Mouse (Mus musculus): ENCODE data around the gene Diexf.

DNA sequence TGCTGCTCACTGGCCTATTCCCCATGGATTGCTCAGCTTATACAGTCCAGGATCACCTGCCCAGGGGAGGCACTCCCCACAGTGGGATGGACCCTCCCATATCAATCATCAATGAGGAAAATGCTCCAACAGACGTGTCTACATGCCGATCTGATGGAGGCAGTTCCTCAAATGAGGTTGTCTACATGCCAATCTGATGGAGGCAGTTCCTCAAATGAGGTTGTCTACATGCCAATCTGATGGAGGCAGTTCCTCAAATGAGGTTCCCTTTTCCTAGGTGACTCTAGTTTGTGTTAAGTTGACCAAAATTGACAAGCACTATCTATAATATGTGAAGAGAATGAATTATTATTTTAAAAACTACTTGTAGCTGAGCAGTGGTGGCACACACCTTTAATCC, 69.9 kb downstream of the Diexf start:
- TF ChIP-seq EP300 (optimal IDR thresholded peaks at IDR 0.05) = no peak
- no peak for TF ChIP-seq CTCF (IDR thresholded peaks at IDR 0.05; ENCODE audit: low read depth)

Measured in stomach, postnatal 0 days (tissue).